Mouse (Mus musculus): ENCODE results near the gene Ric3. TPM values are rescaled to one million over a fixed set of nuclear protein-coding genes. Genes with fewer than 3 reads are reported as not detected.

Ric3 gene
- polyA plus RNA-seq, 2 experiments, result 0.31 to 0.62 TPM

DNA sequence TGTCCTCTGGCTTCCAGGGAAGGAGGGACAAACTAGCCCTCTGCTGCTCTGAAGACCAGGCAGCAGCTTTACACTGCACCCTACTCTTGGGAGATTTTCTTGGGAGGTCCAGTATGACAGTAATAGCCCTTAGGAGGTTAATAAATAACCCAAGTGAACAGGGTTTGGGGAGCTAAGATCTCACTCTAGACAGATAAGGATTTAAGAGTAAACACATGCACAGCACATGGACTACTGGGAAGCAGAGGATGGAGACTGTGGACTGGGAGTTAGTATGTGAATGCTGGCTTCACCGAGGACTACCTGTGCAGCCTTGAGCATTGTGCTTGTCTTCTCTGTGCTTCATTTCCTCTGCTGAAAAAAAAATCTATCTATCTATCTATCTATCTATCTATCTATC lies 73.9 kb downstream of the Ric3 start:
- H3K9ac ChIP-seq (replicated peaks), result no peak overlapping the region
- DNase-seq (ENCODE audit: low read depth in 3 of 3, low spot score in 3 of 3) (no peak), ATAC-seq (ENCODE audit: insufficient read depth) (no peak)
- peaks cover 28% of the 10 kb centered on the region for H3K27me3 ChIP-seq (ENCODE audit: control insufficient read depth, insufficient read depth, low read length)
- H3K4me1 ChIP-seq (replicated peaks; ENCODE audit: control insufficient read depth in 2 of 2, insufficient read depth in 2 of 2, low read length in 1 of 2), result no peaks in the 10 kb centered on the region
- no peak overlapping the region for H3K4me2 ChIP-seq (ENCODE audit: low read depth)
- H3K36me3 ChIP-seq (replicated peaks; ENCODE audit: control insufficient read depth, insufficient read depth, low read depth), result no peaks in the 10 kb centered on the region
- no peaks in the 10 kb centered on the region for H3K9me3 ChIP-seq (ENCODE audit: control insufficient read depth, low read length)
- H3K4me3 ChIP-seq (ENCODE audit: insufficient read depth in 1 of 2, low read depth in 2 of 2, low read length in 2 of 2), result no peak overlapping the region
- 67% methylated on average over 1 of the region's 1 CpGs for WGBS (ENCODE audit: insufficient replicate concordance)
- no peak overlapping the region for H3K27ac ChIP-seq
- no peak for TF ChIP-seq EP300 (IDR thresholded peaks at IDR 0.05; ENCODE audit: low read depth)
- TF ChIP-seq CTCF (IDR thresholded peaks at IDR 0.05; ENCODE audit: low read depth), result no peak

DNA sequence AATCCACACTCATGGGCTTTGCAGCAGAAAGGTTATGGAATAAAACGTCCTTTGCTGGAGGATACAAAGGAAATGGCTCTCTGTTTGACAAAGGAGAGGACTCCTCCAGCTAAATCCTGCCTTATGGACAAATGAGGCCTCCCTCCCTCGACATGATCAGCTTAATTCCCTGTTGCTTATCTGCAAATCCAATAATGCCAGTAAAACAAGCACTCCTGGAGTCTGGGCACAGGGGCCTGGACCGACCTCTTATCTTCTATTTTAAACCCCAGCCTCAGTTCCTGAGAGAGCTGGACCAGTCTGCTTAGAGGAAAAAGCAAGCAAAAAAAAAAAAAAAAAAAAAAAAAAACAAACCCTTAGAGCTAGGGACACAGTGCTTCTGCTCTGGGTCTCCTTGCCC lies 79.5 kb downstream of the Ric3 start:
- no peak for DNase-seq (ENCODE audit: low read depth in 3 of 3, low spot score in 3 of 3)
- H3K9ac ChIP-seq (replicated peaks), result no peak overlapping the region
- WGBS (ENCODE audit: insufficient replicate concordance), result 15% methylated on average over 3 of the region's 3 CpGs
- no peak for ATAC-seq (ENCODE audit: insufficient read depth)
- H3K4me3 ChIP-seq (ENCODE audit: insufficient read depth in 1 of 2, low read depth in 2 of 2, low read length in 2 of 2), result no peak overlapping the region
- no peaks in the 10 kb centered on the region for H3K4me1 ChIP-seq (replicated peaks; ENCODE audit: control insufficient read depth in 2 of 2, insufficient read depth in 2 of 2, low read length in 1 of 2)
- no peak overlapping the region for H3K27ac ChIP-seq
- no peaks in the 10 kb centered on the region for H3K27me3 ChIP-seq (ENCODE audit: control insufficient read depth, insufficient read depth, low read length)
- TF ChIP-seq CTCF (IDR thresholded peaks at IDR 0.05; ENCODE audit: low read depth) (no peak), EP300 (IDR thresholded peaks at IDR 0.05; ENCODE audit: low read depth) (no peak)
- no peaks in the 10 kb centered on the region for H3K9me3 ChIP-seq (ENCODE audit: control insufficient read depth, low read length)
- no peaks in the 10 kb centered on the region for H3K36me3 ChIP-seq (replicated peaks; ENCODE audit: control insufficient read depth, insufficient read depth, low read depth)
- no peak overlapping the region for H3K4me2 ChIP-seq (ENCODE audit: low read depth)

GRCm38 (mm10) chr7:109001971-109002370 lies 81.2 kb downstream of the Ric3 start:
- TF ChIP-seq CTCF (IDR thresholded peaks at IDR 0.05; ENCODE audit: low read depth) (no peak), EP300 (IDR thresholded peaks at IDR 0.05; ENCODE audit: low read depth) (no peak)
- no peaks in the 10 kb centered on the region for H3K9me3 ChIP-seq (ENCODE audit: control insufficient read depth, low read length)
- no peak overlapping the region for H3K4me2 ChIP-seq (ENCODE audit: low read depth)
- no peaks in the 10 kb centered on the region for H3K27me3 ChIP-seq (ENCODE audit: control insufficient read depth, insufficient read depth, low read length)
- no peak overlapping the region for H3K27ac ChIP-seq
- ATAC-seq (ENCODE audit: insufficient read depth) (no peak), DNase-seq (ENCODE audit: low read depth in 3 of 3, low spot score in 3 of 3) (no peak)
- no peak overlapping the region for H3K9ac ChIP-seq (replicated peaks)
- H3K4me1 ChIP-seq (replicated peaks; ENCODE audit: control insufficient read depth in 2 of 2, insufficient read depth in 2 of 2, low read length in 1 of 2), result no peaks in the 10 kb centered on the region
- no peaks in the 10 kb centered on the region for H3K36me3 ChIP-seq (replicated peaks; ENCODE audit: control insufficient read depth, insufficient read depth, low read depth)
- WGBS (ENCODE audit: insufficient replicate concordance), result 48% methylated on average over 4 of the region's 4 CpGs
- H3K4me3 ChIP-seq (ENCODE audit: insufficient read depth in 1 of 2, low read depth in 2 of 2, low read length in 2 of 2), result no peak overlapping the region

DNA sequence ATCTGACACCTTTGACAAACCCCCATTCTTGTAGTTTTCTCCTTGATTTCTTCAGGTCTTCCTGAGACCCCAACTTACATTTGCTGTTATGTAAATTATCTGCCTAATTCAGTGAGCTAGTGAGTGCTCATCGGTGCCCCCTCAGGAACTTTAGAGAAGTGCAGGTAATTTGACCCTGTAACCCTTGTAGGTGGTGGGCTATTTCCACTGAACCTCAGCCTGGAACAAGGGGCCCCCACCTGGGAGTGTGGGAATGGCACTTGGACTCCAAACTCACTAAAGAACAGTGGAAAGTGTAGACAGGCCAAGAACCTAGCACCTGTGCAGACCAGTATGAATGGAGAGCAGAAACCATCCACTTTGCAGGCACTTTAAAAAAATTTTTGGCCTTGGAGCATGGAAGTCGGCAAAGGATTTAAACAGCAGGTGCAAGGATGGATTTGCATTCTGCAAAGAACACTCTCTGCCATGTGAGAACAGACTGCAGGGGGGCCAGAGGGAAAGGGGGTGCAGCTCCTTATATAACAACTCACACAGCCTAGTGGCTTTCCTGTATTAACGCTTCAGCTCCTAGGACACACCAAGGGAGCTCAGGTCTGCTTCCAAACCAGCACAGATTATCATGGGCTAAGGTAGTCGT lies 82.7 kb downstream of the Ric3 start:
- DNase-seq (ENCODE audit: low read depth in 3 of 3, low spot score in 3 of 3) (no peak), ATAC-seq (ENCODE audit: insufficient read depth) (no peak)
- TF ChIP-seq EP300 (IDR thresholded peaks at IDR 0.05; ENCODE audit: low read depth), result no peak
- TF ChIP-seq CTCF (IDR thresholded peaks at IDR 0.05; ENCODE audit: low read depth), result peak; percentile 39; the same call in 1 of the 2 replicates
- 31% methylated on average over 4 of the region's 4 CpGs for WGBS (ENCODE audit: insufficient replicate concordance)
- H3K27ac ChIP-seq, result no peak overlapping the region
- H3K4me3 ChIP-seq (ENCODE audit: insufficient read depth in 1 of 2, low read depth in 2 of 2, low read length in 2 of 2), result no peak overlapping the region
- no peaks in the 10 kb centered on the region for H3K27me3 ChIP-seq (ENCODE audit: control insufficient read depth, insufficient read depth, low read length)
- H3K4me2 ChIP-seq (ENCODE audit: low read depth), result no peak overlapping the region
- H3K4me1 ChIP-seq (replicated peaks; ENCODE audit: control insufficient read depth in 2 of 2, insufficient read depth in 2 of 2, low read length in 1 of 2), result no peaks in the 10 kb centered on the region
- H3K9me3 ChIP-seq (ENCODE audit: control insufficient read depth, low read length), result no peaks in the 10 kb centered on the region
- no peaks in the 10 kb centered on the region for H3K36me3 ChIP-seq (replicated peaks; ENCODE audit: control insufficient read depth, insufficient read depth, low read depth)
- H3K9ac ChIP-seq (replicated peaks), result no peak overlapping the region

DNA sequence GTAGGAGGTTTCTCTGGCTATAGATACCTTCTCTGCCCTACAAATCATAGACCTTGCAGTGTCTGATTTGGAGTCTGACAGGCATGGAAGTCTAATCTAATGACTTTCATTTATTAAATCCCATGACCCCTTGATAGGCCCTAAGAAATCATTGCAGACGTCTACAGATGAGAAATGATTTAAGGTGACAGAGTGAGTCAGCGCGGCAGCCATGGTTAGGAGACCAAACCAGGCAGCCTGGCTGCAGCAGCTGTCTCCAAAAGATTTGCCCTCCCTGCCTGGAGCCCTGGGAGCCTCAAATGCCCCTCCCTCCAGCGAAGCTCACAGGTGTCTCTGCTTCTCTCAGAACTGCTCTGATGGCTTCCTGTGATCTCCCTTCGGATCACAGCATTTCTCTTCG lies 87.0 kb downstream of the Ric3 start:
- Histone ChIP-seq H3K27ac (no peak overlapping the region), H3K27me3 (ENCODE audit: control insufficient read depth, insufficient read depth, low read length) (no peaks in the 10 kb centered on the region), H3K4me1 (replicated peaks; ENCODE audit: control insufficient read depth in 2 of 2, insufficient read depth in 2 of 2, low read length in 1 of 2) (no peaks in the 10 kb centered on the region), H3K4me3 (ENCODE audit: insufficient read depth in 1 of 2, low read depth in 2 of 2, low read length in 2 of 2) (no peak overlapping the region), H3K36me3 (replicated peaks; ENCODE audit: control insufficient read depth, insufficient read depth, low read depth) (no peaks in the 10 kb centered on the region), H3K4me2 (ENCODE audit: low read depth) (no peak overlapping the region), H3K9me3 (ENCODE audit: control insufficient read depth, low read length) (no peaks in the 10 kb centered on the region), H3K9ac (replicated peaks) (no peak overlapping the region)
- DNase-seq (ENCODE audit: low read depth in 3 of 3, low spot score in 3 of 3), result no peak
- no peak for TF ChIP-seq EP300 (IDR thresholded peaks at IDR 0.05; ENCODE audit: low read depth)
- no peak for TF ChIP-seq CTCF (IDR thresholded peaks at IDR 0.05; ENCODE audit: low read depth)
- 52% methylated on average over 6 of the region's 6 CpGs for WGBS (ENCODE audit: insufficient replicate concordance)
- ATAC-seq (ENCODE audit: insufficient read depth), result no peak

Data from liver, embryonic 14.5 days (tissue).